Mouse (Mus musculus) brain, adult 2 months (tissue): ENCODE data around the gene Zfp653.

ENCODE experiments used
- DNase-seq: peaks from one replicate; pipeline ENCODE4 v3.0.0; 2011; ENCODE audit warnings: low read depth, low spot score

Gene Zfp653

DNA sequence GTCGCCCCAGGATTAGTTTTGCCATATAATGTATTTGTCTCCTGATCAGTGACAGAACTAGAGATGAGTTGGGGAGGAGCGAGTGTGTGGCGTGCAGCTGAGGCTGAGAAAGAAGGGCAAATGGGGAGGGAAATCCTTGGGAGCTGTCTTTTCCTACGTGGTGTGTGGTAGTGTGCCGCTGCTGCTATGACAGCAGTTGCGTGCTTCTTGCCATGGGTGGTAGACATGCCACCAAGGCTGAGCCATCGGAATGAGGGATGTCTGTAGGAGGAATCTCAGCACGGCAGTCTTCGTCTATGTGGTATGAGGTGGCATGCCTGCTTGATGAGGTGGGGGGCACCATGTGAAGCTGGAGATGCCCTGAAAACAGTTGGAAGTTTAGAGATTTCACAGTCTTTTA is 40.8 kb downstream of the Zfp653 start:
- peak; percentile 74 for DNase-seq

GRCm38 (mm10) chr9:22028467-22028866 is 42.7 kb downstream of the Zfp653 start:
- DNase-seq = no peak

DNA sequence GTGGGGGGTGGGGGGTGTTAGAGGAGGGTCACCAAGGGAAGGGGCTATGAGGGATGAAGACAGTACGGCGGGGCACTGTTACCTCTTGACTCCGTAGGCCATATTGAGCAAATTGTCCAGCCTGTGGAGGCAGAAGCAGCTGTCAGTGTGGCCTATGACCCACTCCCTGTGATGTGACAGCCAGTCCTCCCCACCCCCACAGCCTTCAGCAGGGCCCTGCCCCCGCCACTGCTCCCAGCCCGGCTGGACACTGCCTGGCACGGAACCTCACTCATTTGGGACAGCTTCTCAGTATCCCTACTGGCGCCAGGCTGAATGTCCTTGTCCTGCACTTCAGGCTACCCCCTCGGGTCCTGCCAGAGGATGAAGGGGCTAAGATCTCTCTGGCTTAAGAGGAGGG is 46.6 kb downstream of the Zfp653 start:
- peak; percentile 86 for DNase-seq

DNA sequence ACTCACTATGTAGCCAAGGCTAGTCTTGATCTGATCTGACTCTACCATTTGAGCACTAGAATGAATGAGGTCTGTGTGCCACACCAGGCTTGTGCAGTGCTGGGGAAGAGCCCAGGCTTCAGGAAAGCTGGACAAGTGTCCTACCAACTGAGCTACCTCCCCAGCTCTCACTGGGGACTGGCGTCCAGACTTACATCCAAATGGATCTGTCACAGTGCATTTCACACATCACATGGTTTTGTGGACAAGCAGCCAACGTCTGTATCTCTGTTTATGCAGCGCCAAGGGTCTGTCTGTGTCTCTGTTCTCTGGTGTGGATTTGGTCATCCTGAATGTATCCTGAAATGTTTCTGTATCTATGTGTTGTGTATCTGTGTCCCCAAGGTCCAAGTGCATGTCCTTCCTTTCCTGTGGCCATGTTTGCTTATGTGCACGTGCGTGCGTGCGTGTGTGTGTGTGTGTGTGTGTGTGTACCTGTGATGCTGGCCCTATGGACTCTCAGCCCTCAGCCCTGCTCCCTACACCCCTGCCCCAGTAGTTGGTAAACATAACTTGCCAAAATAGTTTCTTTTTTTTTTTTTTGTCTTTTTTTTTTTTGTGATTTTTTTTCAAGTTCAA is 53.9 kb downstream of the Zfp653 start:
- peak; percentile 88 for DNase-seq

DNA sequence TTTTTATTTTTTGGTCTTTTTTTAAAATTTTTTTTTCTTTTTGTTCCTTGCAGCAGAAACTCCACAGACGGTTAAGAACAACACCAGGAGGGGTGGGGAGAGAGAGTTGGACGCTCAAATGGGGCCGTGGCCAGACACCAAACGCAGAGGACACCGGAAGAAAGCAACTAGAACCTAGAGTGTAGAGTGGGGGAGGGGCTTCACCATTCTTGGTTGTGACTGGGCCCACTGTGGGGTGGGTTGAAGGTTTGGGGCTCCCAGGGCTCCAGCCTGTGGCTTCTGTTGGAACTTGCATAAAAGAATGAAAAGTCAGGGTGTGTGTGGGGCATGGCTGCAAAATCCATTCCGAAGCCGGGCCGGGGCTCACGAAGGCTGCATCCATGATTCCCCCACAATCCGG is 54.9 kb downstream of the Zfp653 start:
- no peak for DNase-seq

DNA sequence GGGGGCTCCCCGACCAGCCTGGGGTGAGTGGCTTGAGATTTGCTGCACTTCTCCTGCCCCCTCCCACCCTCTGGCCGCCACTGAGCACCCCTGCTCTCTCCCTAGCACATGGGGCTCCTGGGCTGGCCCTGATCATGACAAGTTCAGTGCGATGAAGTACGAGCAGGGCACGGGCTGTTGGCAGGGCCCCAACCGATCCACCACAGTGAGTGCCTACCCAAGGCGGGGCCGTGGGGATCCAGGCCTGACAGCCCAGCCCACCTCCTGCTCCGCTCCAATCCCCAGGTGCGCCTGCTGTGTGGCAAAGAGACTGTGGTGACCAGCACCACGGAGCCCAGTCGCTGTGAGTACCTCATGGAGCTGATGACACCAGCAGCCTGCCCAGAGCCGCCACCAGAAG is 58.4 kb downstream of the Zfp653 start:
- DNase-seq = no peak

DNA sequence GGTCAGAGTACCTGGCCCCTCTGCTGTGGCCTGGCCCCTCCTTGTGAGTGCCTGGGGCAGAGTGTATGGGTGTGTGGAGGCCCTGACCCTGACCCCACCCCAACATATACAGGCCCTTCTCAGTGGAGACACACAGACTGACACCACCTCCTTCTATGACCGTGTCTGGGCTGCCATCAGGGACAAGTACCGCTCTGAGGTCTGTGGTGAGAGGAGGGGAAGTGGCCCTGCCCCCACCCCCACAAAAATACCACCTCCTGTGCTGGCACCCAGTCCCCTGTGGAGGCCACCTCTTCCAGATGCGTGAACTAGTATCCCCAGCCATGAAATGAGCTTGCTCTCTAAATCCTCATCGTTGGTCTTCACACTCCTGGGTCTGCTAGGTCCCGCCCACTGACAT is 60.1 kb downstream of the Zfp653 start:
- no peak for DNase-seq
